Mouse (Mus musculus) central nervous system, embryonic 14 days (tissue): ENCODE measurements around the gene Gk5. TPM values are rescaled to one million over a fixed set of nuclear protein-coding genes. Genes with fewer than 3 reads are reported as not detected.

Experiments used
- polyA plus RNA-seq: library from polyadenylated mRNA; depleted of rRNA; stranded (reverse); fragments of >200 nt; gene quantifications from 2 replicates; pipeline ENCODE4 v1.2.3, GENCODE M21; 2012; rRNA removed

The Gk5 gene
- polyA plus RNA-seq = 3.3 and 4.4 TPM in 2 replicates

DNA sequence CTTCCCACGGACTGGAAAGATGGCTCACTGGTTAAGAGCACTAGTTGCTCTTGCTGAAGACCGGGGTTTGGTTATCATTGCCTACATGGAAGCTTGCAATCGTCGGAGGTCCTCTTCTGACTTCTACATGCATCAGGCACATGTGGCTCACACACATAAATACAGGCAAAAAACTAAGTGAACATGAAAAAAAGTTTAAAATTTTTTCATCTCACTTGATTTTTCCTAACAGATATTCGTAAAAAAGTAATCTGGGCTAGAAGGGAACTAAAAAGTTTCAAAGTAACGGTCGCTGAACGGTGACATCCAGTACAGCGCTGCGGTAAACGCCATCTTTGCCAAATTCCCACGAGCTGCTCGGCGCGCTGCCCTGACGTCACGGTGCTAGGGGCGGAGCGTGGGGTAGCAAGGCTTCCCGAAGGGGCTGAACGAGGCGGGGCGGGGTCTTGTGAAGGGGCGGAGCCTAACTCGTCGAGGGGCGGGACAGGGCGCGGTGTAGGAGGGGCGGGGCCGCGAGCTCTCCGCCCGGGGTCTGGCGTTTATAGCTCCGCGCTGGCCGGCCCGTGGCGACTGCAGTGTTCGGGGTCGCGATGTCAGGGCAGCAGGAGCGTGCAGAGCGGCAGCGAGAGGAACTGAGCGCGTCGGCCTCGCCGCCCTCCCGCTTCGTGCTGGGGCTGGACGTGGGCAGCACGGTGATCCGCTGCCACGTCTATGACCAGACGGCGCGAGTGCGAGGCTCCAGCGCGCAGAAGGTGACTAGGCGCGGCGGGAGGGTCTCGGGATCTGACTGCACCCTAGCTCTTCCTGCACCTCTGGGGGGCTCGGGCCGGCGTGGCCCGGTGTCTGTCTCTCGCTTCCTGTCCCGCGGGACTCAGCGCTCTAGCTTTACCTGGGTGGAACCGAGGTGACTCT is at the start of gene Gk5:
Gk5 (plus strand) TSS at position 502 of the 912 bp plus-strand sequence.

GRCm38 (mm10) chr9:96195885-96196622 is 76.9 kb downstream of the Gk5 start, which contains the start of gene Tfdp2:
TSS of gene Tfdp2 (plus strand) at chr9:96196275.

Other genes with a start within 250 kb of the Gk5 start
- 14.9 TPM in 2 replicates for gene Xrn1, start 164.6 kb upstream of the Gk5 start, polyA plus RNA-seq
- gene Tfdp2, start 76.9 kb downstream of the Gk5 start, polyA plus RNA-seq = 18.7 and 21.7 TPM in 2 replicates
- 73.1 and 86.0 TPM in 2 replicates for gene Atp1b3, start 245.1 kb downstream of the Gk5 start, polyA plus RNA-seq